Mouse (Mus musculus): ENCODE measurements around the gene Cacng7. TPM values are rescaled to one million over a fixed set of nuclear protein-coding genes. Genes with fewer than 3 reads are reported as not detected.
"Not testable (repeated sequence)": the region's sequence is repeated elsewhere in the genome, so short reads cannot be mapped to it uniquely, and the experiment has no call there.

Gene Cacng7
- polyA plus RNA-seq, 1 experiment = 0.72 TPM

DNA sequence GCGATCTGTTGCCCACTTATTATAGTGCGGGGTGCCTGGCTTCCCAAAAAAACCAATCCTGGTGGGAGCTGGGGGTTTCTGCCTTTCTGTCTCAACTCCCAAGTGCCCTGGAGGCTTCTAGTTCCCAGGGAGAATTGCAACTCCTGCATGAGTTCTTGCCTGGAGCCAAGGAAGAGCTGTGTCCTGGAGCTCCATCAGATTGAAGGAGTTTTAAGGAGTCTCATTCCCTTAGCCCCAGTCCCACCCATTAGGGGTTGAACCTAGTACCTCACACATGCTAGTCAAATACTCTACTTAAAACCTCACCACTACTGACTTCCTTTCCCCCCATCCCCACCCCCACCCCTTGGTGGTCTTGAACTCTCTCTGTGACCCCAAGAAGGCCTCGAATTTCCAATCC, 41.0 kb upstream of the Cacng7 start:
- TF ChIP-seq USF1 (IDR thresholded peaks at IDR 0.05; ENCODE audit: low read depth) (no peak), MAX (IDR thresholded peaks at IDR 0.05; ENCODE audit: low read depth) (no peak), SRF (IDR thresholded peaks at IDR 0.05; ENCODE audit: control insufficient read depth, insufficient read length, low read depth) (no peak), TCF3 (IDR thresholded peaks at IDR 0.05; ENCODE audit: insufficient read length, low read depth) (no peak), POLR2AphosphoS2 (IDR thresholded peaks at IDR 0.05; ENCODE audit: insufficient read length, low read depth) (no peak), MYOG (IDR thresholded peaks at IDR 0.05; ENCODE audit: control insufficient read depth in 1 of 3, insufficient read depth in 1 of 3, insufficient read length in 2 of 3, low read depth in 2 of 3) (no peak), POLR2A (IDR thresholded peaks at IDR 0.05; ENCODE audit: insufficient read length, low read depth) (no peak), REST (IDR thresholded peaks at IDR 0.05; ENCODE audit: insufficient read depth, insufficient read length) (no peak), E2F4 (IDR thresholded peaks at IDR 0.05; ENCODE audit: insufficient read depth) (no peak)

DNA sequence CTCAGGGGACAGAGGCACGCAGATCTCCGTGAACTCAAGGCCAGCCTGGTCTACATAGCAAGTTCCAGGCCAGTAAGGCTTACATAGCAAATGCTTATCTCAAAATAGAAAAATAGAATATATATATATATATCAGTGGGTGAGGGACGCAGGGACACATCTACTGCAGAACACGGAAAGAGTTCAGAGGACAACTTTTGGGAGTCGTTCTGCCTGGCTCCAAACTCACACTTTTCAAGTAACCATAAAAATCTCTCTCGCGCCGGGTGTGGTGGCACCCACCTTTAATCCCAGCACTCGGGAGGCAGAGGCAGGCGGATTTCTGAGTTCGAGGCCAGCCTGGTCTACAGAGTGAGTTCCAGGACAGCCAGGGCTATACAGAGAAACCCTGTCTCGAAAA, 40.5 kb upstream of the Cacng7 start:
- Histone ChIP-seq H3K36me3 (ENCODE audit: control insufficient read depth, insufficient read depth) (peaks cover 36% of the 10 kb centered on the region), H3K79me2 (ENCODE audit: control insufficient read depth, insufficient read depth) (peaks cover 53% of the 10 kb centered on the region), H3K4me3 (peak overlapping the region; percentile 61), H3K4me2 (ENCODE audit: low read depth) (peak overlapping the region; percentile 80)
- H3K27me3 ChIP-seq (ENCODE audit: control insufficient read depth, insufficient read depth, insufficient read length); H3ac ChIP-seq (ENCODE audit: control insufficient read depth, insufficient read length): not testable (repeated sequence)

More for the DNA sequence above, 41.0 kb upstream of the Cacng7 start:
- Histone ChIP-seq H3K79me2 (ENCODE audit: control insufficient read depth, insufficient read depth) (peaks cover 49% of the 10 kb centered on the region), H3K4me2 (ENCODE audit: low read depth) (peak overlapping the region; percentile 80), H3K4me3 (peak overlapping the region; percentile 61), H3K36me3 (ENCODE audit: control insufficient read depth, insufficient read depth) (peaks cover 31% of the 10 kb centered on the region), H3K27me3 (ENCODE audit: control insufficient read depth, insufficient read depth, insufficient read length) (no peaks in the 10 kb centered on the region), H3ac (ENCODE audit: control insufficient read depth, insufficient read length) (no peak overlapping the region)

DNA sequence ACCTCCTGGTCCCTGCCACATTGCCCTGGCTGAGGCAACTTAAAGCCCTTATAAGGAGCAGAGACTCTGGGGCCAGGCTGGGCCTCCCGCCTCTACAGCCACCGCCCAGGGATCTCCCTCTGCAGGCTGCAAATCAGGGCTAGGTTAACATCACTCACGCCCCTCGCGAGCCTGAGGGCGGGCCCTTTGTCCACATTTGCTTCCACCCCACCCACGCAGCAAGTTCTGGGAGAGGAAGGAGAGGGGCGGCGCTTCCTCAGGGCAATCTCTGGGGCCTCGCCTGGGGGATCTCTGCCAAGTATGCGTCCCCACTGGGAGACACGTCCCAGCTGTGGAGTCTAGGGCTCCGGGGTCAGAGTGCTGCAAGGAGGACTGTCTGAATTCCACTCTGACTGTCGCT, 40.0 kb upstream of the Cacng7 start:
- Histone ChIP-seq H3K36me3 (ENCODE audit: control insufficient read depth, insufficient read depth) (peaks cover 42% of the 10 kb centered on the region), H3ac (ENCODE audit: control insufficient read depth, insufficient read length) (peak overlapping the region; percentile 39), H3K4me3 (peak overlapping the region; percentile 61), H3K27me3 (ENCODE audit: control insufficient read depth, insufficient read depth, insufficient read length) (no peaks in the 10 kb centered on the region), H3K4me2 (ENCODE audit: low read depth) (peak overlapping the region; percentile 92), H3K79me2 (ENCODE audit: control insufficient read depth, insufficient read depth) (peaks cover 58% of the 10 kb centered on the region)
- TF ChIP-seq MYOG (IDR thresholded peaks at IDR 0.05; ENCODE audit: control insufficient read depth in 1 of 3, insufficient read depth in 1 of 3, insufficient read length in 2 of 3, low read depth in 2 of 3) = peak in 1 of 3 experiments; percentile 39
- no peak for TF ChIP-seq TCF3 (IDR thresholded peaks at IDR 0.05; ENCODE audit: insufficient read length, low read depth)
- TF ChIP-seq POLR2AphosphoS2 (IDR thresholded peaks at IDR 0.05; ENCODE audit: insufficient read length, low read depth) = peak; percentile 86
- no peak for TF ChIP-seq USF1 (IDR thresholded peaks at IDR 0.05; ENCODE audit: low read depth)
- peak; percentile 72 for TF ChIP-seq POLR2A (IDR thresholded peaks at IDR 0.05; ENCODE audit: insufficient read length, low read depth)
- TF ChIP-seq TCF12 (IDR thresholded peaks at IDR 0.05; ENCODE audit: insufficient read depth, poor library complexity, severe bottlenecking) = no peak
- no peak for TF ChIP-seq MAX (IDR thresholded peaks at IDR 0.05; ENCODE audit: low read depth)
- TF ChIP-seq REST (IDR thresholded peaks at IDR 0.05; ENCODE audit: insufficient read depth, insufficient read length) = no peak
- TF ChIP-seq E2F4 (IDR thresholded peaks at IDR 0.05; ENCODE audit: insufficient read depth) = no peak
- peak; percentile 86 for TF ChIP-seq SRF (IDR thresholded peaks at IDR 0.05; ENCODE audit: control insufficient read depth, insufficient read length, low read depth)
- peak in 1 of 3 experiments; percentile 29 for TF ChIP-seq MYOD1 (IDR thresholded peaks at IDR 0.05; ENCODE audit: control insufficient read depth in 1 of 3, insufficient read length in 2 of 3, low read depth in 2 of 3)
- TF ChIP-seq CEBPB (IDR thresholded peaks at IDR 0.05; ENCODE audit: insufficient read depth, poor library complexity, severe bottlenecking) = 0 out of 2 replicates have a peak, but pooled peaks have one; percentile 2

DNA sequence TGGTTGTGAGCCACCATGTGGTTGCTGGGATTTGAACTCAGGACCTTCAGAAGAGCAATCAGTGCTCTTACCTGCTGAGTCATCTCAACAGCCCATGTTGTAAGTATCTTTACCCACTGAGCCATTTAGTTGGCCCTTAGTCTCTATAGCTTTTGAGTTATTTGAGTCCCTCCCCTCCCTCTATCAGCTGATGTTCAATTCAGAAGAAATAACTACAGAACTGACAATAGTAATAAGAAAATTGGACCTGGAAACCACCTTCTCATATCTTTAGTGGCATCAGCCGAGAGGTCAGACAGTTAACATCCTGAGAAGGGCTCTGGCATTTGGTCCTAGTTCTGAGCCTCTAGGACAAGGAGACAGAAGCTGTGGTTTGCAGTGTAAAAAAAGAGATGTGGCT, 38.0 kb upstream of the Cacng7 start:
- H3K27me3 ChIP-seq (ENCODE audit: control insufficient read depth, insufficient read depth, insufficient read length) = no peaks in the 10 kb centered on the region
- H3K4me2 ChIP-seq (ENCODE audit: low read depth) = peak overlapping the region; percentile 28
- peaks cover 58% of the 10 kb centered on the region for H3K36me3 ChIP-seq (ENCODE audit: control insufficient read depth, insufficient read depth)
- no peak overlapping the region for H3ac ChIP-seq (ENCODE audit: control insufficient read depth, insufficient read length)
- H3K79me2 ChIP-seq (ENCODE audit: control insufficient read depth, insufficient read depth) = peaks cover 60% of the 10 kb centered on the region
- TF ChIP-seq SRF (IDR thresholded peaks at IDR 0.05; ENCODE audit: control insufficient read depth, insufficient read length, low read depth) (no peak), USF1 (IDR thresholded peaks at IDR 0.05; ENCODE audit: low read depth) (no peak), MYOG (IDR thresholded peaks at IDR 0.05; ENCODE audit: control insufficient read depth in 1 of 3, insufficient read depth in 1 of 3, insufficient read length in 2 of 3, low read depth in 2 of 3) (no peak), TCF12 (IDR thresholded peaks at IDR 0.05; ENCODE audit: insufficient read depth, poor library complexity, severe bottlenecking) (no peak), POLR2A (IDR thresholded peaks at IDR 0.05; ENCODE audit: insufficient read length, low read depth) (no peak), REST (IDR thresholded peaks at IDR 0.05; ENCODE audit: insufficient read depth, insufficient read length) (no peak), MYOD1 (IDR thresholded peaks at IDR 0.05; ENCODE audit: control insufficient read depth in 1 of 3, insufficient read length in 2 of 3, low read depth in 2 of 3) (no peak)
- no peak overlapping the region for H3K4me3 ChIP-seq

DNA sequence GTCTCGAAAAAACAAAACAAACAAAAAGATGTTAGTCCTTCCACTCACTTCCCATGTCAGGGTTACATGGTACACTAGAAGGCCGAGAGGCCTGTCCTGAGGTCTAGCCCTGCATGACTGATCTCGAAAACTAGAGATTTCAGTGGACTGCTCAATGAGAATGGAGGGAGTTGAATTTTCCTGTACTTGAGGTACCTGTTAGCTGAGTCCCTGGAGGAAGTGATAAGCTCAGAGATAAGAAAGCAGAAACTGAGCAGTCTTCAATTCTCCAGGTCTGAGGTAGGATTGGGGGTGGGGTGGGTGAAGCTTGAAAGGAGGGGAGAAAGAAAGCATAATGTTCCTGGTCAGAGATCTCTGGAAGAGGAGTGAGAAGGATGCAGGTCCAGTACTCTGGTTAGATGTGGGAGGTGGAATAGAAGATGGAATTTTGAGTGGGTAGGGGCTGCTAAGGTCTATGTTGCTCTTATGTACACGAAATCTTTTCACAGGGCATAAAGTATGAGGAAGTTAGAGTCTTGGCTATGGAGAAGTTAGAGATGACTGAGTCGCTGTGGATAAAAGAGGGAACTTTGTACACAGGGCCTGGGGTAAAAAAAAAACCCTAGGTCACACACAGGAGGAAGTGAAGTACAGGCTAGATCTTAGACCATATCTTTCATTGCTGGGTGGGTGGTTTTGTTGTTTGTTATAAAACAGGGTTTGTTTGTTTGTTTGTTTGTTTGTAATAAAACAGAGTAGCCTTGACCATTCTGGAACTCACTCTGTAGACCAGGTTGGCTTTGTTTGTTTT, 37.2 kb upstream of the Cacng7 start:
- Histone ChIP-seq H3K27me3 (ENCODE audit: control insufficient read depth, insufficient read depth, insufficient read length) (no peaks in the 10 kb centered on the region), H3K36me3 (ENCODE audit: control insufficient read depth, insufficient read depth) (peaks cover 62% of the 10 kb centered on the region), H3ac (ENCODE audit: control insufficient read depth, insufficient read length) (no peak overlapping the region), H3K4me2 (ENCODE audit: low read depth) (peak overlapping the region; percentile 28), H3K4me3 (no peak overlapping the region), H3K79me2 (ENCODE audit: control insufficient read depth, insufficient read depth) (peaks cover 60% of the 10 kb centered on the region)
- no peak for TF ChIP-seq POLR2AphosphoS2 (IDR thresholded peaks at IDR 0.05; ENCODE audit: insufficient read length, low read depth)
- no peak for TF ChIP-seq TCF12 (IDR thresholded peaks at IDR 0.05; ENCODE audit: insufficient read depth, poor library complexity, severe bottlenecking)
- no peak for TF ChIP-seq POLR2A (IDR thresholded peaks at IDR 0.05; ENCODE audit: insufficient read length, low read depth)
- TF ChIP-seq MAX (IDR thresholded peaks at IDR 0.05; ENCODE audit: low read depth) = no peak
- no peak for TF ChIP-seq REST (IDR thresholded peaks at IDR 0.05; ENCODE audit: insufficient read depth, insufficient read length)
- no peak for TF ChIP-seq CEBPB (IDR thresholded peaks at IDR 0.05; ENCODE audit: insufficient read depth, poor library complexity, severe bottlenecking)
- no peak for TF ChIP-seq MYOG (IDR thresholded peaks at IDR 0.05; ENCODE audit: control insufficient read depth in 1 of 3, insufficient read depth in 1 of 3, insufficient read length in 2 of 3, low read depth in 2 of 3)
- no peak for TF ChIP-seq SRF (IDR thresholded peaks at IDR 0.05; ENCODE audit: control insufficient read depth, insufficient read length, low read depth)
- no peak for TF ChIP-seq USF1 (IDR thresholded peaks at IDR 0.05; ENCODE audit: low read depth)
- no peak for TF ChIP-seq MYOD1 (IDR thresholded peaks at IDR 0.05; ENCODE audit: control insufficient read depth in 1 of 3, insufficient read length in 2 of 3, low read depth in 2 of 3)
- TF ChIP-seq E2F4 (IDR thresholded peaks at IDR 0.05; ENCODE audit: insufficient read depth) = no peak
- TF ChIP-seq TCF3 (IDR thresholded peaks at IDR 0.05; ENCODE audit: insufficient read length, low read depth) = no peak
